Mouse (Mus musculus) kidney, adult 11 months (tissue): ENCODE results near the gene Ykt6.
A peak's percentile ranks its signal among the peaks of the same experiment; 100 is the strongest.

ENCODE experiments used
- DNase-seq: peaks from one replicate; pipeline ENCODE4 v3.0.0; 2022

Ykt6 gene

GRCm38 (mm10) chr11:5949586-5950352, 5.7 kb upstream of the Ykt6 start, which contains the start of gene Gck:
Gene Gck (minus strand): TSS chr11:5950081.
- DNase-seq = no peak

DNA sequence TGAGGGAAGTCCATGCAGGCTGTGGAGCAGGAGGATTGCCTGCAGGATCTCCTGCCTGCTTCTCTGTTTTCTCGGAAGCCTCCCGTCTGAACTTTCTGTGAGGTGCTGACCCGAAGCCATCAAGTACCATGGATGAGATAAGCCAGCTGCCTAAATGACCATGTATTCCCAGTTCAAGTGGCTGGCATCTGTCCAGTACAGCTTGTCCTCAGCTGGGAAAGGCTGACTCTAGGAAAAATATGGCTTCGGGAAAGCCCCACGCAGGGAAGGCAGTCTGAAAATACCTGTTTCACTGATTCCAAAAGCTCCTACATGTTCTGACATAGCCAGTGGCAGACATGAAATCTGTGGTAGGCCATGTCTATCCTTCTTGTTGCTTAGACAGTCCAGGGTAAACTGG, 3.0 kb upstream of the Ykt6 start:
- DNase-seq = peak; percentile 35

DNA sequence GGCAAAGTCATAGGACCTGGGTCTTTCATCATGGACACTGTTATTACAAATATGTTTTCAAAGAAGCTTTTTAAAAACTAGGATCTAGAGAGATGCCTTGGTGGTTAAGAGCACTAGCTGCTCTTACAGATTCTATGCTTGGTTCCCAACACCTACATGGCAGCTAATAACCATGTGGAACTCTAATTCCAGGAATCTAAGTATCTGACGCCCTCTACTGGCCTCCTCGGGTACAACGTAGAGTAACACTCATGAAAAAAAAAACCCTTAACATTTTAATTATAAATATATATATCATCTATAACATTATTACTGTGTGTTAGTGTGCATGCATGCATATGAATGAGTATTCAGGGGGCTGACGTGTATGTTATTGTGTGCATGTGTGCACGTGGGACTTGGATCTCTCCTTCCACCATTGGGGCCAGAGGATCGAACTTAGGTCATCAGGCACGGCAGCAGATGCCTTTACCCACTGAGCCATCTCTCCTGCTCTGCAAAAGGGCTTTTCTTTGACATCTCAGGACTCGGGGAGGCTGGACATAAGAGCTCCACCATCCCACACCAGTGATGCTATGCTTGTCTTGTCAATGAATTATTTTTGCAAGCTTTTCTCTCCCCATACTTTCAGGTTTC, 2.2 kb upstream of the Ykt6 start:
- no peak for DNase-seq

DNA sequence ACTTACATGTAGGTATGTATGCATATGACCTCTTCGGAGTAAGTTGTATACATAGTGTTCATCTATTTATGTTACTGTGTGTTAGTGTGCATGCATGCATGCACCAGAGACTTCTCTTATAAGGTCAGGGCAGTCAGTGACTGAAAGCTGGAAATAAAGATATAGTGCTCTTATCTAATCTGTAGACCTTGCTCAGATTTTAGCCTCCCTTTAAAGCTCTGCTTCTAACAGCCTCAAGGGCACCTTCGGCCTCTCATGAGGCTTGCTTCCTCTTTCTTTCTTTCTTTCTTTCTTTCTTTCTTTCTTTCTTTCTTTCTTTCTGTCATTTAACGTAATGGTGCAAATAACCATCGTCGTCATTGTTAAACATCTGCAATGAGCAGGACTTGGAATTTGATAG, 1.1 kb upstream of the Ykt6 start:
- DNase-seq = no peak

DNA sequence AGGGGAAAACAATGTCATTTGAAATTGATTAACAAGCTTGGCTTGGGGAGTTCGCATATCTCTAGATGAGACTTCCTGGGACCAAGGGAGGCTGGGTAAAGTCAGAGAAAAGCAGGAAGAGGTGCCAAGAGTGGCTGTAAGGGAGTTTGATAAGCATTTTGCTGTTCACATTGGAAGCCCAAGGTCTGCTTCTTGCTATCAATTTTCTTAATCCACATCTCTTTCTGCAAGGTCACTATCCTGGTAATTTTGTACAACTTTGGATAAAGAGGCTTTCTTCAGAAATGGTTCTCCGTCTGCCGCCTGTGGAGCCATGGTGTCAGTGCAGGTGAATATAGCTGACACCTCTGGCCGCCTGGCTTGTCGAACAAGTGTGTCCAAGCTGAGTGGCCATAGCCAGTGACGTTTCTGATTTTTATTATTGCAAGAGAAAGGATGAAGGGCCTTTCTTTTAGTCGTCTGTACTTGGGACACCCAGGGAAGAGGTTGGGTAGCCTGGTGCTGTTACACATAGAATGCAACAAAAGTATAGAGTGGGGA, 458 bp upstream of the Ykt6 start:
- DNase-seq = no peak

- no peak for DNase-seq
These were observed 4.6 kb downstream of the Ykt6 start for GRCm38 (mm10) chr11:5960051-5960450.

- DNase-seq = no peak
These were observed 10.4 kb downstream of the Ykt6 start for GRCm38 (mm10) chr11:5965865-5966264.

DNA sequence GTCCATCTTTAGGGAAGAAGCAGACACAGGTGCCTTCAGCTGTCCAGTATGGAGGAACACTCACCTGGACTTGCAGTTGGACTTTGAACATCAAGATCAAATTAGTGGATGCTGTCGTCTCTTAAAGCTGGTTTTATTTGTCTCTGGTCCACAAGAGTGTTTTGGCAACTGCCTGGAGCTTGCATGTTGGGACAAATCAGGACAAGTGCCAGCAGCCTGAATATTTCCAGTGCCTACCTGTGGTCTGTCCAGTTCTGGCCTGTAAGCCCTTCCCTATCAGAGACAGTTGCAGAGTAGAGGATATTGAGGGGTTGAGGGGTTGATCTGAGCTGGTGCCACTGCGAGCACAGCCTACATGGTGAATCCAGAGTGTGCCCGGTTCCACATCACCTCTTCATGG, 11.3 kb downstream of the Ykt6 start:
- DNase-seq = no peak

- no peak for DNase-seq
These were observed 12.7 kb downstream of the Ykt6 start for GRCm38 (mm10) chr11:5968223-5968622.

DNA sequence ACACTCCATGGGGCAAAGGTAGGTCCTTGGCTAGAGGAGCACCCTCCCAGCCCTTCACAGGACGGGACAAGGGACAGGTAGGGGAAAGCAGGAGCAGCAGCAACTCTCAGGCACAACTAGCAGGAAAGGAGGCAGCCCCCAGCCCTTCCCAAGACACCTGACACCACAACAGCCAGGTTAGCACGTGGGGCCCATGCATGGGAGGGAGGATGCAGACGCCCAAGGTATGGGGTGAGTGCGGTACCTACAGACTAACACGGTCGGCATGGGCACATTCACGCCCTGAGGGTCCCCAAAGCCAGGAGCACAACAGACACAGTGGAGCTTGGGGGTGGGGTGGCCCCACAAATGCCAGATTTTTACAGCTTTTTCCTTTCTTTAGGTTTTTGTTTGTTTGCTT, 15.7 kb downstream of the Ykt6 start:
- no peak for DNase-seq

GRCm38 (mm10) chr11:5973151-5973550, 17.7 kb downstream of the Ykt6 start:
- DNase-seq = no peak

DNA sequence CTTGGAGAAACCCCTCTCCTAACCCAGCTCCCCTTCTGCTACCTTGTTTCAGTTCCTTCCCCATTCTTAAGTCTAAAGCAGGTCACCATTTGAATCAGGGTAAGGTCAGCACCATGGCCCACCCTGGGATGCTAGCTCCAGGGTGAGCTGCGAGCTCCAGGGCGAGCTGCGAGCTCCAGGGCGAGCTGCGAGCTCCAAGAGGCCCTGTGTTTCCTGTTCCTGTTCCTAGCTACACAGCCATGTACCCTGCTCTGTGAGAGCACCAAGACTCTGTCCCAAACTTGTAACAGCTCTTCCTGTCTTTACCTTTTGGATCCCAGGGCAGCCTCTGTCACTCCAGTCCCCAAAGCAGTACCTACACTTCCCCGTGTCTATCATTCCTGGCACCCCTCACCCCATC, 18.6 kb downstream of the Ykt6 start:
- no peak for DNase-seq

DNA sequence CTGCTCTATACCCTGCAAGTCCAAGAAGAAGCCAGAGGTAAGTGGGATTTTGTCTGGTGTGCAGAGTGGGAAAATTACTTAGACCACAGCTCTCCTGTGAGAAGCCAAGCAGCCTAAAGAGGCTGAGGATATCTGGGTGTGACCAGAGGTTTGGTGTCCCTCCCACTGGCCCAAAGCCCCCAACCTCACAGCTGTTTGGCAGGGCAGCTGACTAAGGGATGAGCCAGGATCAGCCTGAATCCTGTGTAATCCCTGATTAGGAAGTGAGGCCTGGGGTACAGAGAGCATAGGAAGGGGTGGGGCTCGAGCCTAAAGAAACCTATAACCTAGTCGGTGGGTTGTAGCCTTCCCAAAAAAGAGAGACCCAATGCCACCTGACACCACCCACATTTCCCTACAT, 19.6 kb downstream of the Ykt6 start:
- no peak for DNase-seq

GRCm38 (mm10) chr11:5976106-5976505, 20.6 kb downstream of the Ykt6 start:
- no peak for DNase-seq

GRCm38 (mm10) chr11:5979088-5979487, 23.6 kb downstream of the Ykt6 start:
- DNase-seq = no peak

DNA sequence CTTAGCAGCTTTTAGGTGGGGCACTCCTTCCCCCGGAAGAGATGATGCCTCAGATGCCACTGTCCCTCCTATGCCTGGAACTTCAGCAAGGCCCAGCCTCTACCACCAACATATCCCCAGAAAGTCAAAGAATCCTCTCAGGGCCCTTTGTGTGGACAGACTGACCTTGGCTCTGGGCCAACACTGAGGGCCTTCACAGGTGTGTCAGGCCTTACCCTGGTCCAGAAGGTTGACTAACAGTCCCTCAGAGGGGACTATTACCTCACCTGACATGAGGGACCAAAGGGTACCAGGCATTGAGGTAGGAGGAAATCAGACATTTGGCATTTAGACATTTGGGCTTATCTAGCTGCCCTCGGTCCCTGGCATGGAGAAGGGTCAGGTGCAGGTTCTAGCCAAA, 24.6 kb downstream of the Ykt6 start:
- DNase-seq = no peak

GRCm38 (mm10) chr11:5980561-5980960, 25.1 kb downstream of the Ykt6 start:
- no peak for DNase-seq

DNA sequence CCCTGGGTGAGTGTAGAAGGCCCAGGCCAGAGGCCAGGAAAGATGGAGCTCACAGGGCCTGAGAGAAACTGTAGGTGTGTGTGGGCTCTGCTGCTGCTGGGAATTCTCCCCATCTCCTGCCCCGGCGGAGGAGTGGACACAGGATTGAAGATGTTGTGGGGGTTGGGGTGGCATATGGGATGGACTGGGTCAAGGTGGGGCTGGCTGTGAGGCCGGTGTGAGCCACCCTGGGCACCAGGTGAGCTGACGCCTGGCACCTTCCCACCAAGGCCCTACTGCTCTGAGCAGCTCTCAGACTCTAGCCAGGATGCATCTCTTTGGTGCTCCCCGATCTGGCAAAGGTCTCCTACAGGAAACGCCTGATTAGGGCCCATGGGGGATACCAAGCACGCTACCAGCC, 25.8 kb downstream of the Ykt6 start:
- DNase-seq = no peak

- DNase-seq = no peak
These were observed 28.1 kb downstream of the Ykt6 start for GRCm38 (mm10) chr11:5983629-5984028.

DNA sequence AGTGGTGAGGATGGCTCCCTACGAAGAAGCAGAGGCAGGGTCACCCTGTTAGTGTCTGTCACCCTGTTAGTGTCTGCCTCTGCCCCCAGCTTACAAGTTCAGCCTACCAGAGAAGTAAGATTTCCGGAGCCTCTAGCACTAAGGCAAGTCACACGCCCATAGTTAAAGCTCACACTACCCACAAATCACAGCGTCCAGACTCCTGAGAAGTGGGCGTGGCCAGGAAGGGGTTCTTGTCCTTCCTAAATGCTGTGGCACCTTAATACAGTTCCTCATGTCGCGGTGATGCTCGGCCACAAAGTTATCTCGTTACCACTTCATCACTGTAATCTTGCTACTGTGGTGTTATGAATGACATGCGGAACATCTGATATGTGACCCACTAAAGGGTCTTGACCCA, 32.6 kb downstream of the Ykt6 start:
- no peak for DNase-seq

DNA sequence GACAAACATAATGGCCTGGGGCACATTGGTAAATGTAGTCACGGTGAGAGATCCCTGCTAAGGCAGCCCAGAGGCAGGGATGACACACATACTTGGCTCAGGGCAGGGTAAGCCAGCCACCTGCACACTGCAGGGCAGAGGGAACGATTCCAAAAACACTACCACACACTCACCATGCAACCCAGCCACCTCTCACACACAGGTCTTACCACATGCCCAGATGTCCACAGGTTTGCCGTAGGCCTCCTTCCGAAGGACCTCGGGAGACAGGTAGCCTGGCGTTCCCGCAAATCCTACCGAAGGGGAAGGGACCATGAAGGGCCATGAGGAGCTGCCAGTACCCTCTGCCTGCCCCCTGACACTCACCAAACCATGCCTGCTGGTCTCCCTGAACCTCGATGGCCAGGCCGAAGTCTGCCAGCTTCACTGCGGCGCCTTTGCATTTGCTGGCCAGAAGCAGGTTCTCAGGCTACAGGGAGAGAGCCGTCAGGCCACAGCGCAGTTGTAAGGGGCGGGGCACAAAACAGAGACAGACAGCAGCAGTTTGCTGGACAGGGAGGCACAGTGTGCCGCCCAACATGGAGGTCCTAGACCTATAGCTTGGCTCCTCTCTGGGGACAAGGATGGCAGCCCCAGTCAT, 34.6 kb downstream of the Ykt6 start:
- no peak for DNase-seq

DNA sequence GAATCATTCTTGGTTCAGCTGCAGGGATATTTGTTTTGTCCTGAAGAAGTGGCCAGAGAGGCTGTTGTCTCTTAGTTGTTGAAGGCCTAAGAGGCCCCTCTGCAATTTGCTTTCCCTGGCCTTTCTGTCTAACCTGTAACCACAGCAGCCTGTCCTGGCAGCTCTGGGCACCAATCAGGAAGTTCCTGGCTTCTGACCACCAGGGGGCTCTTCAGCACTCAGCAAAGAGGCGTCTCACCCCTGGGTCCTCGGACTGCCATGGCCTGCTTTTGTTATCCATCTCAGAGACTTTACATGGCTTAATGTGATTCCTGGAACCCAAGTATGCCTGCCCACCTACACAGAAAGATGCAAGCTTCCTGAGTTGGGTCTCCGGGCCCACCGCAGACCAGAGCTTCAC, 35.4 kb downstream of the Ykt6 start:
- DNase-seq = peak; percentile 34

GRCm38 (mm10) chr11:5994212-5994611, 38.7 kb downstream of the Ykt6 start:
- DNase-seq = no peak

DNA sequence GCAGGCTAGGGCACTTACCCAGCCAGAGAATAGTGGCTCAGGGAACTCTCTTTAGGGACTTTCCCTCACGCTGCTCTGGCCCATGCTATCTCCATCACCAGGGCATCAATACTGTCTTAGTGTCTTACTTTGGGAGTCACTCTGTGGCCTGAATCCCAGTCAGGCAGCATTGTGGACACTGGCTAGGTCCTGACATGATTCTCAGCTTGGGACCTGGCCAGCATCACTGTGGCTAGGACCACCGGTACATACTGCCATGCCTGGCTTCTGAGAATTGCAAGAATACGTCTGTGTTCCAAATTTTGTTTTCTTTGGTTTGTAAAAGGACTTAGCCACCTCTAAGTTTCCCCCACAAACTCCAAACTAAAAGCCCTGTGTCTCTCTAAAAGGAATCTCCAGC, 39.4 kb downstream of the Ykt6 start:
- no peak for DNase-seq
